Mouse (Mus musculus) heart, postnatal 0 days (tissue): ENCODE measurements around the gene Stk11.

Experiments
- CTCF ChIP-seq: IDR thresholded peaks from 2 replicates; pipeline ENCODE4 v1.5.1; 2016; ENCODE audit warnings: antibody characterized with exemption, control low read depth, low read depth
- EP300 ChIP-seq: IDR thresholded peaks from 2 replicates; pipeline ENCODE4 v1.6.1; 2016; ENCODE audit warnings: antibody characterized with exemption, low read depth

- TF ChIP-seq CTCF (no peak), EP300 (no peak)
Measured at GRCm38 (mm10) chr10:80091527-80091926, 24.1 kb upstream of the Stk11 start.
